Mouse (Mus musculus) hindbrain, embryonic 12.5 days (tissue): ENCODE results near the gene Smyd5. TPM values are rescaled to one million over a fixed set of nuclear protein-coding genes. Genes with fewer than 3 reads are reported as not detected.

Source experiments
- ATAC-seq: fragments of 200-750 bp; cut with Nextera tagmentation; 2 replicates; pipeline ENCODE4 v1.8.0; 2017; ENCODE audit warnings: moderate TSS enrichment; ENCODE audit not compliant: low FRiP score
- H3K27ac ChIP-seq: fragments of 300-500 bp; sonication (generic); 2 replicates; pipeline ENCODE4 v1.5.1; 2016; ENCODE audit warnings: mild to moderate bottlenecking
- H3K27me3 ChIP-seq: fragments of 300-500 bp; sonication (generic); 2 replicates; pipeline ENCODE4 v1.6.1; 2016; ENCODE audit warnings: mild to moderate bottlenecking
- H3K36me3 ChIP-seq: fragments of 300-500 bp; sonication (generic); 2 replicates; pipeline ENCODE4 v1.6.1; 2016; ENCODE audit warnings: mild to moderate bottlenecking
- H3K4me1 ChIP-seq: fragments of 300-500 bp; sonication (generic); 2 replicates; pipeline ENCODE4 v1.6.1; 2016
- H3K4me2 ChIP-seq: fragments of 300-500 bp; sonication (generic); replicated peaks from 2 replicates; pipeline ENCODE4 v1.6.1; 2016; ENCODE audit warnings: mild to moderate bottlenecking
- H3K4me3 ChIP-seq: fragments of 300-500 bp; sonication (generic); 2 replicates; pipeline ENCODE4 v1.5.1; 2016; ENCODE audit warnings: mild to moderate bottlenecking
- H3K9ac ChIP-seq: fragments of 300-500 bp; sonication (generic); 2 replicates; pipeline ENCODE4 v1.6.1; 2016; ENCODE audit warnings: mild to moderate bottlenecking, moderate library complexity
- H3K9me3 ChIP-seq: fragments of 300-500 bp; sonication (generic); replicated peaks from 2 replicates; pipeline ENCODE4 v1.6.1; 2016; ENCODE audit warnings: mild to moderate bottlenecking
- WGBS: fragments of 180-500 bp; shearing (Covaris S2); methylation state at CpG from one replicate; pipeline ENCODE4 v1.1.7; 2016; 5-methylcytosine and 5-hydroxymethylcytosine counted together
- polyA plus RNA-seq: library from polyadenylated mRNA; unstranded; fragments of >200 nt; fragmentation: Nextera tagmentation; extraction: Ambion mirVana; gene quantifications from 2 replicates; pipeline ENCODE4 v1.2.1, GENCODE M21; 2016

Gene Smyd5
- polyA plus RNA-seq, 1 experiment from 2014 or later, result 59.8 TPM

DNA sequence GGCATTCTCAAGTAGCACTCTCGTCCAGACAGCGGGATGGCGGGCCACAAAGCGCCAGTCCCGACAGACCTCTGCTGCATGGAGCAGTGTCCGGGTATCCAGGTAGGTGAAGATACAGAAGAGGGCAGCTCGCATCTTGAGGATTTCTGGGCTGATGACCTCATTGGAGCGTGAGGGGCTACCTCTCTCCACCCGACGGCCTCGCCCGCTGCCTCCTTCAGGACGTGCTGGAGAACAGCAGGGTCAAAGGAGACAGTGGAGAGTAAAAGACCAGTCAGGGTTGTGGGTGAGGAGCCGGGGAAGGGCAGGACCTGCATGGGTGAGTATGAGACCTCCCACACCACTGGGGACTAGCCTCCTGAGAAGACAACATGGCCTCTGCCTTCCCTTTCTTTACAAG is 46.6 kb downstream of the Smyd5 start:
- H3K36me3 ChIP-seq, result no peaks in the 10 kb centered on the region
- no peaks in the 10 kb centered on the region for H3K4me1 ChIP-seq
- H3K27me3 ChIP-seq, result peaks cover 35% of the 10 kb centered on the region
- H3K9ac ChIP-seq, result no peak overlapping the region
- 37% methylated on average over 14 of the region's 14 CpGs for WGBS
- H3K4me3 ChIP-seq, result no peak overlapping the region
- H3K4me2 ChIP-seq, result no peak overlapping the region
- H3K9me3 ChIP-seq, result no peaks in the 10 kb centered on the region
- no peak for ATAC-seq
- no peak overlapping the region for H3K27ac ChIP-seq

- WGBS, result 86% methylated on average over 5 of the region's 5 CpGs
- H3K4me1 ChIP-seq, result peaks cover 12% of the 10 kb centered on the region
- ATAC-seq, result no peak
- H3K9me3 ChIP-seq, result no peaks in the 10 kb centered on the region
- H3K4me3 ChIP-seq, result no peak overlapping the region
- H3K36me3 ChIP-seq, result no peaks in the 10 kb centered on the region
- no peak overlapping the region for H3K9ac ChIP-seq
- no peak overlapping the region for H3K4me2 ChIP-seq
- H3K27me3 ChIP-seq, result peaks cover 51% of the 10 kb centered on the region
- no peak overlapping the region for H3K27ac ChIP-seq
Measured at GRCm38 (mm10) chr6:85479979-85480378, 48.2 kb downstream of the Smyd5 start.

DNA sequence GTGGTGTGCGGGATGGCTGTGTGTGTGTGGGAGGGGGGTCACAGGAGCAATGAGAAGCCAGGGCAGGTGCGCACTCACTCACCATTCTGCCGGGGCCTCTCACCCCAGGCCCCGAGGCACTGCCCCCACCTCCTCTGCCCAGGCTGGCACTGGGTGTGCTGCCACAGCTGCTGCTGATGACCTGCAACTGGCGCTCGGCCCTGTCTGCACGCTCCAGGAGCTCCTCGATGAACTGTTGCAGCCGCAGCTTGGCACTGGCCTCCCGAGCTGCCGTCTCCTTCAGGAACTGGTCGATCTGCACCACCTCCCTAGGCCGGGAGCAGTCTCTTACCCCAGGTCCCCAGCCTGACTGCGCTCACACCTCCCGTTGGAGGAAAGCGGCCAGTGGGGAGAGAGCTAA is 48.9 kb downstream of the Smyd5 start:
- WGBS, result 65% methylated on average over 16 of the region's 16 CpGs
- H3K4me1 ChIP-seq, result peaks cover 12% of the 10 kb centered on the region
- H3K36me3 ChIP-seq, result no peaks in the 10 kb centered on the region
- H3K4me3 ChIP-seq, result no peak overlapping the region
- no peak overlapping the region for H3K9ac ChIP-seq
- no peak overlapping the region for H3K4me2 ChIP-seq
- no peak for ATAC-seq
- H3K9me3 ChIP-seq, result no peaks in the 10 kb centered on the region
- H3K27me3 ChIP-seq, result peaks cover 58% of the 10 kb centered on the region
- no peak overlapping the region for H3K27ac ChIP-seq

GRCm38 (mm10) chr6:85483843-85484721 is 52.3 kb downstream of the Smyd5 start:
- no peak for ATAC-seq
- H3K36me3 ChIP-seq, result no peaks in the 10 kb centered on the region
- peak overlapping the region; percentile 33 for H3K4me3 ChIP-seq
- H3K9me3 ChIP-seq, result no peaks in the 10 kb centered on the region
- H3K27ac ChIP-seq, result no peak overlapping the region
- H3K27me3 ChIP-seq, result peaks cover 52% of the 10 kb centered on the region
- H3K4me1 ChIP-seq, result peaks cover 21% of the 10 kb centered on the region
- H3K9ac ChIP-seq, result 0 out of 2 replicates have a peak overlapping the region, but pooled peaks have one; percentile 27
- peak overlapping the region; percentile 58 for H3K4me2 ChIP-seq
- WGBS, result 3% methylated on average over 92 of the region's 92 CpGs

- no peak overlapping the region for H3K4me3 ChIP-seq
- H3K27me3 ChIP-seq, result peaks cover 52% of the 10 kb centered on the region
- H3K4me1 ChIP-seq, result peaks cover 24% of the 10 kb centered on the region
- no peak overlapping the region for H3K4me2 ChIP-seq
- H3K27ac ChIP-seq, result no peak overlapping the region
- H3K9me3 ChIP-seq, result no peaks in the 10 kb centered on the region
- WGBS, result 81% methylated on average over 2 of the region's 2 CpGs
- no peak overlapping the region for H3K9ac ChIP-seq
- ATAC-seq, result no peak
- H3K36me3 ChIP-seq, result no peaks in the 10 kb centered on the region
Measured at GRCm38 (mm10) chr6:85485738-85486137, 53.9 kb downstream of the Smyd5 start.

- 32% methylated on average over 4 of the region's 4 CpGs for WGBS
- no peak for ATAC-seq
- no peak overlapping the region; the same call in 1 of the 2 replicates for H3K9ac ChIP-seq
- H3K27ac ChIP-seq, result no peak overlapping the region
- no peak overlapping the region for H3K4me2 ChIP-seq
- no peaks in the 10 kb centered on the region for H3K9me3 ChIP-seq
- no peaks in the 10 kb centered on the region for H3K36me3 ChIP-seq
- H3K4me3 ChIP-seq, result no peak overlapping the region
- peaks cover 24% of the 10 kb centered on the region for H3K4me1 ChIP-seq
- H3K27me3 ChIP-seq, result peaks cover 35% of the 10 kb centered on the region
Measured at GRCm38 (mm10) chr6:85488510-85488909, 56.7 kb downstream of the Smyd5 start.

DNA sequence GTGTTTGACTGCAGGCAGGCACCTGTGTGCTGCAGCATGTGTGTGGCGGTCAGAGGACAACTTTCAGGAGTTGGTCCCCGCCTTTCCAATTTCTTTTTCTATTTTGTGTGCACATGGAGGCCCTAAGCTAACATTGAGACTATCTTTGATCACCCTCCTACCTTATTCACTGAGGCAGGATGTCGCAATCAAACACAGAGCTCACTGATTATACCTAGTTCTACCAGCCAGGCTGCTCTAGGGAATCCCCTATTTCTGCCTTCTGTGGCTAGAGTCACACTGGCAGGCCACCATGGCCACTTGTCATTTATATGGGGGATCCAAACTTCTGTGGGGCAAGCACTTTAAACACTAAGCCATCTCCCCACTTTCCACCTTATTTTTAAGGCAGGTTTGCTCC is 57.9 kb downstream of the Smyd5 start:
- no peak overlapping the region for H3K4me2 ChIP-seq
- no peaks in the 10 kb centered on the region for H3K36me3 ChIP-seq
- peaks cover 12% of the 10 kb centered on the region for H3K4me1 ChIP-seq
- WGBS, result 81% methylated on average over 3 of the region's 3 CpGs
- no peaks in the 10 kb centered on the region for H3K9me3 ChIP-seq
- H3K4me3 ChIP-seq, result no peak overlapping the region
- H3K9ac ChIP-seq, result no peak overlapping the region
- ATAC-seq, result no peak
- H3K27ac ChIP-seq, result no peak overlapping the region
- peaks cover 23% of the 10 kb centered on the region for H3K27me3 ChIP-seq

- Histone ChIP-seq H3K9ac (no peak overlapping the region), H3K27ac (no peak overlapping the region), H3K4me2 (no peak overlapping the region), H3K4me1 (peaks cover 12% of the 10 kb centered on the region), H3K27me3 (peaks cover 17% of the 10 kb centered on the region), H3K36me3 (no peaks in the 10 kb centered on the region), H3K4me3 (no peak overlapping the region), H3K9me3 (no peaks in the 10 kb centered on the region)
- ATAC-seq, result no peak
- 85% methylated on average over 4 of the region's 4 CpGs for WGBS
Measured at GRCm38 (mm10) chr6:85490252-85490651, 58.5 kb downstream of the Smyd5 start.

- Histone ChIP-seq H3K4me3 (no peak overlapping the region), H3K4me1 (peaks cover 12% of the 10 kb centered on the region), H3K27ac (no peak overlapping the region), H3K4me2 (no peak overlapping the region), H3K9ac (no peak overlapping the region), H3K36me3 (no peaks in the 10 kb centered on the region), H3K27me3 (peaks cover 4% of the 10 kb centered on the region), H3K9me3 (no peaks in the 10 kb centered on the region)
- no peak for ATAC-seq
- WGBS, result 83% methylated on average over 3 of the region's 3 CpGs
Measured at GRCm38 (mm10) chr6:85491606-85492005, 59.8 kb downstream of the Smyd5 start.

Other genes starting within 250 kb of the Smyd5 start
- 0.27 TPM in 1 of 2 replicates, not detected in the other for gene Emx1, start 244.6 kb upstream of the Smyd5 start, polyA plus RNA-seq
- gene Sfxn5, start 98.6 kb upstream of the Smyd5 start, polyA plus RNA-seq, result 6.8 and 10.0 TPM in 2 replicates
- gene Rab11fip5, start 57.4 kb upstream of the Smyd5 start, polyA plus RNA-seq, result 10.6 and 12.1 TPM in 2 replicates
- not detected in 2 replicates for gene Noto, start 8.1 kb upstream of the Smyd5 start, polyA plus RNA-seq
- gene Cct7, start 19.5 kb downstream of the Smyd5 start, polyA plus RNA-seq, result 512 and 529 TPM in 2 replicates
- gene Pradc1, start 20.0 kb downstream of the Smyd5 start, polyA plus RNA-seq, result 24.6 and 30.3 TPM in 2 replicates
- 3.1 TPM in 2 replicates for gene Fbxo41, start 71.0 kb downstream of the Smyd5 start, polyA plus RNA-seq
- not detected in 2 replicates for gene Egr4, start 81.6 kb downstream of the Smyd5 start, polyA plus RNA-seq
- gene Alms1, start 155.5 kb downstream of the Smyd5 start, polyA plus RNA-seq, result 8.0 and 8.4 TPM in 2 replicates